8 mouse cellular contexts compared by ENCODE assay signal in the genomic region with DNA sequence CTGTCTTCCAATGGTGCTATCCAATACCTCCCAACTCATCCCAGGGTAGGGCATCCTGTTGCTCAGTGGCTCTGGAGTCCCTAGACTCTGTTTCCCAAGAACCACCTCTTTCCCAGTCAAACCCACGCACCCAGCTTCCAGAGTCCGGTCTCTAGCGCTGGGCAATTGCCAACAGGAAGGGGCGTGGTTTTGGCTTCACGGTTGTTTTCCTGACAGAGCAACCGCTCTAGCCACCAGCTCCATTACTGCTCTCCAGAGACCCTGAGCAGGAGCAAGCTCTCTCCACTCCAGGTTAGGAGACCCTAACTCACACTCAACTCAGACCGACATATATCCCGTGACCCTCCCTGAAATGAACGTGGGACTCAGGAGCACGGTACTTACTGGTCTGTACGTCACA. TPM values are rescaled to one million over a fixed set of nuclear protein-coding genes. Genes with fewer than 3 reads are reported as not detected.
DNase-seq lines count a peak whose midpoint lies in the region; ATAC-seq and TF ChIP-seq lines count a peak whose summit lies in the region.

No protein-coding gene starts in this region.

- no peak for TF ChIP-seq CTCF in cerebellum, adult 2 months (IDR thresholded peaks at IDR 0.05; ENCODE audit: borderline replicate concordance, insufficient read depth, low read depth, low read length)

- H3K27me3 ChIP-seq in hindbrain, embryonic 16.5 days (replicated peaks; ENCODE audit: control insufficient read depth, insufficient read depth, low read length): no peaks in the 10 kb centered on the region
- H3K27me3 ChIP-seq in hindbrain, embryonic 12.5 days: no peaks in the 10 kb centered on the region
- no peaks in the 10 kb centered on the region for H3K27me3 ChIP-seq in cerebellum, adult 2 months (ENCODE audit: control insufficient read depth, insufficient read depth, low read length)
- H3K27me3 ChIP-seq in kidney, embryonic 16.5 days (ENCODE audit: insufficient read depth, low read length): no peaks in the 10 kb centered on the region
- no peaks in the 10 kb centered on the region for H3K27me3 ChIP-seq in forebrain, embryonic 12.5 days

- no peaks in the 10 kb centered on the region for H3K36me3 ChIP-seq in hindbrain, embryonic 16.5 days (ENCODE audit: control insufficient read depth, insufficient read depth, low read length)
- no peaks in the 10 kb centered on the region for H3K36me3 ChIP-seq in hindbrain, embryonic 12.5 days
- no peaks in the 10 kb centered on the region for H3K36me3 ChIP-seq in kidney, embryonic 16.5 days (ENCODE audit: insufficient read depth, low read length)
- H3K36me3 ChIP-seq in forebrain, embryonic 12.5 days (replicated peaks): no peaks in the 10 kb centered on the region

- H3K27ac ChIP-seq in hindbrain, embryonic 16.5 days (ENCODE audit: low read depth, low read length): no peak overlapping the region; the same call in 1 of the 2 replicates
- H3K27ac ChIP-seq in hindbrain, embryonic 12.5 days: no peak overlapping the region
- no peak overlapping the region for H3K27ac ChIP-seq in cerebellum, adult 2 months (ENCODE audit: insufficient read depth, low read length)
- peak overlapping the region; percentile 40; the same call in 1 of the 2 replicates for H3K27ac ChIP-seq in kidney, embryonic 16.5 days (ENCODE audit: low read length)
- no peak overlapping the region for H3K27ac ChIP-seq in forebrain, embryonic 12.5 days

- WGBS in hindbrain, embryonic 16.5 days: 74% methylated on average over 11 of the region's 11 CpGs
- 81% methylated on average over 11 of the region's 11 CpGs for WGBS in hindbrain, embryonic 12.5 days
- 45% methylated on average over 11 of the region's 11 CpGs for WGBS in cerebellum, adult 2 months
- WGBS in kidney, embryonic 16.5 days: 59% methylated on average over 11 of the region's 11 CpGs
- 86% methylated on average over 11 of the region's 11 CpGs for WGBS in forebrain, embryonic 12.5 days

- ATAC-seq in hindbrain, embryonic 16.5 days: peak; percentile 11; the same call in 1 of the 2 replicates
- ATAC-seq in hindbrain, embryonic 12.5 days (ENCODE audit: low FRiP score): no peak
- ATAC-seq in kidney, embryonic 16.5 days (ENCODE audit: low FRiP score, low TSS enrichment): peak; percentile 57
- ATAC-seq in forebrain, embryonic 12.5 days (ENCODE audit: low FRiP score): no peak

- H3K4me3 ChIP-seq in hindbrain, embryonic 16.5 days (ENCODE audit: low read length): no peak overlapping the region
- no peak overlapping the region for H3K4me3 ChIP-seq in hindbrain, embryonic 12.5 days
- peak overlapping the region; percentile 54 for H3K4me3 ChIP-seq in cerebellum, adult 2 months (replicated peaks; ENCODE audit: insufficient read depth, low read depth, low read length)
- peak overlapping the region; percentile 33 for H3K4me3 ChIP-seq in kidney, embryonic 16.5 days (ENCODE audit: low read length)
- no peak overlapping the region for H3K4me3 ChIP-seq in forebrain, embryonic 12.5 days (replicated peaks)

- DNase-seq in cerebellum, adult 2 months: peak; percentile 27 to 31
- DNase-seq in heart, adult 18-20 months: peak; percentile 94 to 96
- DNase-seq in lung, postnatal 36 days: peak; percentile 95
- peak; percentile 53 for DNase-seq in urinary bladder, postnatal 25 days (ENCODE audit: low spot score)

- H3K9ac ChIP-seq in hindbrain, embryonic 16.5 days (ENCODE audit: low read depth, low read length): no peak overlapping the region
- no peak overlapping the region for H3K9ac ChIP-seq in hindbrain, embryonic 12.5 days
- H3K9ac ChIP-seq in kidney, embryonic 16.5 days (replicated peaks; ENCODE audit: low read length): peak overlapping the region; percentile 57; the same call in 1 of the 2 replicates
- H3K9ac ChIP-seq in forebrain, embryonic 12.5 days: no peak overlapping the region

- H3K9me3 ChIP-seq in hindbrain, embryonic 16.5 days (ENCODE audit: control insufficient read depth, low read length): no peaks in the 10 kb centered on the region
- no peaks in the 10 kb centered on the region for H3K9me3 ChIP-seq in hindbrain, embryonic 12.5 days (replicated peaks)
- H3K9me3 ChIP-seq in kidney, embryonic 16.5 days (ENCODE audit: low read length): no peaks in the 10 kb centered on the region
- H3K9me3 ChIP-seq in forebrain, embryonic 12.5 days: no peaks in the 10 kb centered on the region

- TF ChIP-seq POLR2A in cerebellum, adult 2 months (IDR thresholded peaks at IDR 0.05; ENCODE audit: borderline replicate concordance, insufficient read depth, low read length): no peak

- 0 out of 2 replicates have a peak overlapping the region, but pooled peaks have one; percentile 18 for H3K4me2 ChIP-seq in hindbrain, embryonic 16.5 days (ENCODE audit: low read length)
- no peak overlapping the region for H3K4me2 ChIP-seq in hindbrain, embryonic 12.5 days (replicated peaks)
- peak overlapping the region; percentile 50 for H3K4me2 ChIP-seq in kidney, embryonic 16.5 days (replicated peaks; ENCODE audit: low read depth, low read length)
- no peak overlapping the region for H3K4me2 ChIP-seq in forebrain, embryonic 12.5 days

- H3K4me1 ChIP-seq in hindbrain, embryonic 16.5 days (ENCODE audit: control insufficient read depth, insufficient read depth, low read depth, low read length): no peaks in the 10 kb centered on the region; the same call in 1 of the 2 replicates
- no peaks in the 10 kb centered on the region; the same call in 1 of the 2 replicates for H3K4me1 ChIP-seq in hindbrain, embryonic 12.5 days
- H3K4me1 ChIP-seq in cerebellum, adult 2 months (ENCODE audit: control insufficient read depth, insufficient read depth, low read length): no peaks in the 10 kb centered on the region
- H3K4me1 ChIP-seq in kidney, embryonic 16.5 days (ENCODE audit: insufficient read depth, low read length): 0 out of 2 replicates have a peak, but pooled peaks cover 12% of the 10 kb centered on the region
- 0 out of 2 replicates have a peak, but pooled peaks cover 2% of the 10 kb centered on the region for H3K4me1 ChIP-seq in forebrain, embryonic 12.5 days

RNA-seq across cellular contexts. Expression of gene Cngb1, which starts 13.2 kb away (rescaled TPM):
- 0.25 and 0.69 TPM in 2 replicates for polyA plus RNA-seq in hindbrain, embryonic 16.5 days (2015; fragmentation: Nextera tagmentation; extraction: Ambion mirVana)
- polyA plus RNA-seq in hindbrain, embryonic 12.5 days (2016; fragmentation: Nextera tagmentation; extraction: Ambion mirVana): 0.56 and 1.1 TPM in 2 replicates
- 0.41 and 0.54 TPM in 2 replicates for polyA plus RNA-seq in cerebellum, adult 2 months (2012; rRNA removed)
- 1 to 10 TPM in 1 of 2 experiments, under 1 TPM in 1; 0.39 to 1.1 TPM for total RNA-seq in heart, adult 18-20 months (2021)
- polyA plus RNA-seq in kidney, embryonic 16.5 days (2015; fragmentation: Nextera tagmentation; extraction: Ambion mirVana): 0.64 and 0.85 TPM in 2 replicates
- 0.38 and 0.40 TPM in 2 replicates for polyA plus RNA-seq in forebrain, embryonic 12.5 days (2016; fragmentation: Nextera tagmentation; extraction: Ambion mirVana)

RNA-seq across cellular contexts. Expression of gene Tepp, which starts 17.2 kb away (rescaled TPM):
- polyA plus RNA-seq in hindbrain, embryonic 16.5 days (2015; fragmentation: Nextera tagmentation; extraction: Ambion mirVana): 3.5 and 6.6 TPM in 2 replicates
- not detected in 2 replicates for polyA plus RNA-seq in hindbrain, embryonic 12.5 days (2016; fragmentation: Nextera tagmentation; extraction: Ambion mirVana)
- polyA plus RNA-seq in cerebellum, adult 2 months (2012; rRNA removed): 0.18 and 0.89 TPM in 2 replicates
- total RNA-seq in heart, adult 18-20 months (2021): not detected
- 0.70 TPM in 1 of 2 replicates, not detected in the other for polyA plus RNA-seq in kidney, embryonic 16.5 days (2015; fragmentation: Nextera tagmentation; extraction: Ambion mirVana)
- not detected in 2 replicates for polyA plus RNA-seq in forebrain, embryonic 12.5 days (2016; fragmentation: Nextera tagmentation; extraction: Ambion mirVana)

RNA-seq across cellular contexts. Expression of gene Zfp319, which starts 38.6 kb away (rescaled TPM):
- polyA plus RNA-seq in hindbrain, embryonic 16.5 days (2015; fragmentation: Nextera tagmentation; extraction: Ambion mirVana): 12.1 and 15.8 TPM in 2 replicates
- 20.4 and 21.7 TPM in 2 replicates for polyA plus RNA-seq in hindbrain, embryonic 12.5 days (2016; fragmentation: Nextera tagmentation; extraction: Ambion mirVana)
- polyA plus RNA-seq in cerebellum, adult 2 months (2012; rRNA removed): 11.0 and 11.6 TPM in 2 replicates
- total RNA-seq in heart, adult 18-20 months (2021): 1 to 10 TPM; 7.7 to 8.6 TPM
- 9.5 and 10.3 TPM in 2 replicates for polyA plus RNA-seq in kidney, embryonic 16.5 days (2015; fragmentation: Nextera tagmentation; extraction: Ambion mirVana)
- 18.1 and 20.1 TPM in 2 replicates for polyA plus RNA-seq in forebrain, embryonic 12.5 days (2016; fragmentation: Nextera tagmentation; extraction: Ambion mirVana)

RNA-seq across cellular contexts. Expression of gene Usb1, which starts 38.9 kb away (rescaled TPM):
- polyA plus RNA-seq in hindbrain, embryonic 16.5 days (2015; fragmentation: Nextera tagmentation; extraction: Ambion mirVana): 35.7 and 39.8 TPM in 2 replicates
- 38.0 and 38.5 TPM in 2 replicates for polyA plus RNA-seq in hindbrain, embryonic 12.5 days (2016; fragmentation: Nextera tagmentation; extraction: Ambion mirVana)
- 12.4 and 14.2 TPM in 2 replicates for polyA plus RNA-seq in cerebellum, adult 2 months (2012; rRNA removed)
- 10 to 100 TPM; 13.4 to 14.7 TPM for total RNA-seq in heart, adult 18-20 months (2021)
- polyA plus RNA-seq in kidney, embryonic 16.5 days (2015; fragmentation: Nextera tagmentation; extraction: Ambion mirVana): 59.0 and 61.7 TPM in 2 replicates
- polyA plus RNA-seq in forebrain, embryonic 12.5 days (2016; fragmentation: Nextera tagmentation; extraction: Ambion mirVana): 41.7 and 42.5 TPM in 2 replicates

RNA-seq across cellular contexts. Expression of gene Mmp15, which starts 58.9 kb away (rescaled TPM):
- polyA plus RNA-seq in hindbrain, embryonic 16.5 days (2015; fragmentation: Nextera tagmentation; extraction: Ambion mirVana): 15.7 and 18.4 TPM in 2 replicates
- polyA plus RNA-seq in hindbrain, embryonic 12.5 days (2016; fragmentation: Nextera tagmentation; extraction: Ambion mirVana): 31.8 and 33.2 TPM in 2 replicates
- polyA plus RNA-seq in cerebellum, adult 2 months (2012; rRNA removed): 10.6 and 12.1 TPM in 2 replicates
- total RNA-seq in heart, adult 18-20 months (2021): 10 to 100 TPM; 57.4 to 67.4 TPM
- polyA plus RNA-seq in kidney, embryonic 16.5 days (2015; fragmentation: Nextera tagmentation; extraction: Ambion mirVana): 8.9 and 9.4 TPM in 2 replicates
- polyA plus RNA-seq in forebrain, embryonic 12.5 days (2016; fragmentation: Nextera tagmentation; extraction: Ambion mirVana): 22.8 and 24.6 TPM in 2 replicates

Comparison
In these comparisons a context has a peak if more than half of its experiments do, and no peak if none do; other contexts are left out.
1. ATAC-seq: peak in hindbrain, embryonic 16.5 days (single experiment) and kidney, embryonic 16.5 days (single experiment); none in hindbrain, embryonic 12.5 days (single experiment) and forebrain, embryonic 12.5 days (single experiment).
2. H3K4me2 ChIP-seq: peak in hindbrain, embryonic 16.5 days (single experiment) and kidney, embryonic 16.5 days (single experiment); none in hindbrain, embryonic 12.5 days (single experiment) and forebrain, embryonic 12.5 days (single experiment).
3. H3K4me3 ChIP-seq: peak in cerebellum, adult 2 months (single experiment) and kidney, embryonic 16.5 days (single experiment); none in hindbrain, embryonic 16.5 days (single experiment), hindbrain, embryonic 12.5 days (single experiment) and forebrain, embryonic 12.5 days (single experiment).
4. DNase-seq: peak in every context shown above with its lines; median percentile 95 in heart, adult 18-20 months; 95 in lung, postnatal 36 days; 53 in urinary bladder, postnatal 25 days; 29 in cerebellum, adult 2 months.